Mouse (Mus musculus) spleen, postnatal 10 days (tissue): ENCODE measurements at regions not wholly inside any gene's neighbourhood (a gene's known extent, or its start where the extent isn't known, plus 50 kb on each side); places are given as distances from the start of the nearest gene placed in this dataset.

ENCODE experiments used
- DNase-seq, 2 experiments: peaks; one replicate each; pipeline ENCODE4 v3.0.0; 2021 to 2022; ENCODE audit warnings: low spot score in 2 of 2

DNA sequence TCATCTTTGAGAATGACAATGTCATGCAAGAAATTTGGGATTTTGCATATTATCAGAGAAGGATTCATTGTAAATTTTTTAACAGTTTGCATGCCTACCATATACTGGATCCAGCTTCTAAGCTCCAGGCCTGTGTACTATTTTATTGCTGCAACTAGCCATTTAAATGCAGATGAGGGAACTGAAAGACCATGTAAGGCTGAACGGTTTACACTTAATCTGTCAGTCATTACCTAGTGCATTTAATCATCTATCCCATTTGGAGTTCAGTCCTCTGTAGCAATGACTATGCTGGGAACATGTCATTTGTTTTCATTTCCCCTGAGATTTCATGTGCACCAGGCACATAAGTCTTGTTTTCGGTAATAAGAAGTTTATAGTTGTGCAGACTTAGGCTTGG is 631.8 kb upstream of the Gm21961 start:
- no peak for DNase-seq

DNA sequence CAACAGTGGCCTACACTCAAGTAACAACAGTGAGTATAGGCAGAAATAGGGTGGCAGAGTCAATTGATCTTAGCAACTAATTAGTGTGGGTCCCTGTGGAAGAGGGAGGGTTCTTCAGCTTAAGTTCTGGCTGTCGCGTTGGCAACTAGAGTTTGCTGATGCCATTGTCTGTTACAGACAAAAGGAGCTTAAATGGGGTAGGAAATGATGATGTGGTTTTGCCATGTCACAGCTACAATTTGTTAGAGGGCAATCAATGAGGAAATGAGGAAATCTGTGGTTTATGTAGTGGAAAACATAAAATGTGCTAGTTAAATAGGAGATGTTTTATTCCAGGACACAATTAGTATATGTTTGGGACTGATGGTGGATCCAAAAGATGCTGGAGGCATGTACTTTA is 624.8 kb upstream of the Gm21961 start:
- no peak for DNase-seq

DNA sequence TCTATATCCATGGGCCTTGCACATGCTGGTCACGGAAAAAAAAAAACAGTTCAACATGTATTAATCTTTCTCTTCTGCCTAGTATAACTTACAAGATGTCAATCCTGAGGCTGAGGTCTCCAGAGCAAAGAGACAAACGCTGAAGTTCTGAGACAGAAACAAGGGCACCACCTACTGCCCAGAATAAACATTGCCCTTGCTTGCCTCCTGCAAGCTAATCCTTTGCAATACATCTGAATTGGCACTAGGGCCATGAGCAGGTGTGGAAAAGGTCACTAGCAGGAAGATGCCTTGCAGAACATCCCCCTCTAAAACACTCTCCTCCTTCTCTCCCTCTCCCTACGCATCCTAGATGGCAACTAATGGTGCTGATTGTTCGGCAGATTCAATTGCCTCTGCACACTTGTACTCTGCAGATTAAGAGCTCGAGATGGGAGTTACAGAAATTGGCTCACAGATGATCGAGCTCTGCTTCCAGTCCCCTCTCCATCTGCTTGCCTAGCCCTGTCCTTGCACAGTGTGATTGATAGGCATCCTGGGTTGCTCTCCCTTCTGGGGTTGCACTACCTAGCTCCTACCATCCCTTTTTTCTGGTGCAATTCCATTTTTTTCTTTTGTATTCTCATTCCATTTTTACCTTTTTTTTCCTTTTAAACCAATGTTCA is 622.9 kb upstream of the Gm21961 start:
- peak in 1 of 2 experiments; percentile 12 for DNase-seq

DNA sequence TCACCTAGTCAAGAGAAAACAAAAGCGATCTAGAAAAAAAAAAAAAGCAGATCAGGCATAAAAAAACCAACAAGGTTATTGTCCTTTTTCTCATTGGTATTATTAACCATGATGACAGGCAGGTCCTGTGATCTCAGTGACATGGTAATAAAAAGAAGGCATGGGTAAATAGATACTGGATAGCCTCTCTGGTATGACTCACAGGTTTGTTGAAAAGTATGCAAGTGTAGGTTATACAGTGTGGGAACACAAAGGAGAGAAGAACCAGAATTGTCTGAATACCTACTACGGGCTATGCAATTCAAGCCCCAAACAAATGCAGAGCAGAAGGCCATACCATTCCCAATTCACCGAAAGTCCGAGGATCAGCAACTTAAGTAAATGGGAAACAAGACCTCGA is 617.7 kb upstream of the Gm21961 start:
- no peak for DNase-seq

DNA sequence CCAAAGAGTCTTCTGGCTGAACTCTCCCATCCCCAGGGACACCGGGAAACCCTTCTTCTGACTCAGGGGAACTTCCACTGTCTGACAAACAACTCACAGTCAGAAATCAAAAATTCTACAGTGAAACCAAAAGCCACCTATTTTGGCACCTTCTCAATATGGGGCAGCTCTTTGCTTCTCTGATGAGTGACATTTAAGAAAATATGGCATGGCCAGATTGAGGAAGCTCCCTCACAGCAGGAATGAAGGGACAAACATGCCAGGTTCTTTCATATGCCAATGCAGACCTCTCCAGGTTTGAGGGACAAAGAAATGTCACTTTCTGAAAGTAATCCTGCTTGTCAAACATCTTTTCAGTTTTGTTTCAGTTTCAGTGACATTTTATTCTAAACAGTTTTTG is 615.8 kb upstream of the Gm21961 start:
- no peak for DNase-seq

DNA sequence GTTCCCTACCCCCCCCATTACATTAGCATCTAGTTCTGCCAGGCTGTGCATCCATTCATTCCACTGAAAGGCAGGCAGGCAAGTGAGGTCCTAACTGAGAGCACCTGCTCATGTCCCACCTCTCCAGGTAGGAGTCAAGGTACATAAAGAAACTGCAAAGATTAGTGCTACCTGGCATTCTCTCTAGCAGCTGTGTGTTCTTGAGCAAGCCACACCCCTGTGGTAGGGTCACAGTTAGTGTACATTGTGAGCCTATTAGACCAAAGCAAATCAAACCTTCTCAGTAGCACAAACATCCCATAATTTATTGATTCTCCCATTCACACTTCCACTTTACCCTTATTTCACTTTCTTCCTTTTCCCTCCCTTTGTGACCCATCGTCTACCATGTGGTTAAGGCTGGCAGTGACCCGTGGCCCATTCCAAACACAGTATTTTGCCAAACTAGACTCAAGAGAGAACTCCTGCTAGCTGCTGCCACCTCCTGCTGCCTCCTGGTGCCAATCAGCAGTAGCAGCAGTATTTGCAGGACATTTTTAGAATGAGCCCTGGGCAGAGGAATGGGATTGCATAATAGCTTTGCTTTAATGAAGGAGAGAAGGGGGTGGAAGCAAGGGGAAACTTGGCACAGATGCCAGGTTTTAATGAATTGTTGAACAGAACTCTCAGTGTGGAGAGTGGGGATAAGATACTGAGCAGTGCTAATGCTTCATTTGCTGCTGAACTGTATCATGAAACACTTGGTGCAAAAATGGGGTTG is 578.2 kb upstream of the Gm21961 start:
- DNase-seq: no peak

DNA sequence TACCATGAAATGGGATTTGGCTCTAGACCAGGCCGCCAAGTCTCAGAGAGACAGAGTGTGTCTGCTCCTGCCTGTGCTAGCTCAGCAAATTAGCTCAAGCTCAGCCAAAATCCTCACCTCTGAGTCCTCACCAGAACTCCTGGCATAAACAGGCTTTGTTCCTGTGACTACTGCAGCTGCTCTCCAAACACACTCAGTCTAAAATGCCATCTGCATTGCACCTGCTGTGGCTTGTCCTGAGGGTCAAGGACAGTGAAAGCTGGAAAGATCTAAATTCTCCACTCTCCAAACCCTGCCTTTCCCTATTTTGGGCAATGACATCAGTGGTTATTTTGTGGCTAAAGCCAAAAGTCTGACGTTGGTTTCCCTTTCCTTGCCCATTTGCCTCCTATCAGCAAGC is 570.9 kb upstream of the Gm21961 start:
- DNase-seq: no peak

DNA sequence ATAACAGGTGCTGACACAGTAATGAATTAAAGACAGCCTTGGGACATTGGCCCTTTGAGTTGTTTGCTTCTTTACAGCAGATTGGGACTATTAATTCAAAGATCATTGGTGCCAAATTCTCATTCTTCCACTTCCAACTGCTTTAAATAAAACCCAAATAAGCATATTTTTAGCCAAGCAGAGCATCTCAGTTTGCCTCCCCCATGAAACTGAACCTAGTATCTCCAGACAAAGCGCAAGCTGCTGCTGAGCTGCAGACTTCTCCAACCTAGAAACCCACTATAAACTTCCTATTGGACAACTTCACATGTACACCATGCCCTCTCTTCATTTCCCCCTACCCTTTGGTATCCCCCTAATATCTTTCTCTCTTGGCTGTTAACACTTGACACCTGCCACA is 564.6 kb upstream of the Gm21961 start:
- DNase-seq: no peak

DNA sequence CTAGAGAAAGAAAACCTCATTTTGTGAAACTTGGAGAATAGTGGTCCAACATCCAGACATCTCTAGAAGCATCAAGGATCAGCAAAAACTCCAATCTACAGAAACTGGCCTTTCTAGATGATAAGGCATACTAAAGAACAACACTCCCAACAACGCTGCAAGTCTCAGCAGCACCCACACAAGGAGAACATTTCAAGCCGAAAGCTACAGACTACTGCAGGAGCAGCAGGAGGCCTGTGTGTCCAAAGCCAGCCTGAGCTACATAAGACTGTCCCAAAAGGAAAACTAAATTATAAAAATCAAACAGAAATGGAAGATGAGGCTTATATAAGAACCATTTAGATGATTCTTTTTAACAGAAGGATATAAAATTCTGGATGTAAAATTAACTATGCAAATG is 553.2 kb upstream of the Gm21961 start:
- no peak for DNase-seq

DNA sequence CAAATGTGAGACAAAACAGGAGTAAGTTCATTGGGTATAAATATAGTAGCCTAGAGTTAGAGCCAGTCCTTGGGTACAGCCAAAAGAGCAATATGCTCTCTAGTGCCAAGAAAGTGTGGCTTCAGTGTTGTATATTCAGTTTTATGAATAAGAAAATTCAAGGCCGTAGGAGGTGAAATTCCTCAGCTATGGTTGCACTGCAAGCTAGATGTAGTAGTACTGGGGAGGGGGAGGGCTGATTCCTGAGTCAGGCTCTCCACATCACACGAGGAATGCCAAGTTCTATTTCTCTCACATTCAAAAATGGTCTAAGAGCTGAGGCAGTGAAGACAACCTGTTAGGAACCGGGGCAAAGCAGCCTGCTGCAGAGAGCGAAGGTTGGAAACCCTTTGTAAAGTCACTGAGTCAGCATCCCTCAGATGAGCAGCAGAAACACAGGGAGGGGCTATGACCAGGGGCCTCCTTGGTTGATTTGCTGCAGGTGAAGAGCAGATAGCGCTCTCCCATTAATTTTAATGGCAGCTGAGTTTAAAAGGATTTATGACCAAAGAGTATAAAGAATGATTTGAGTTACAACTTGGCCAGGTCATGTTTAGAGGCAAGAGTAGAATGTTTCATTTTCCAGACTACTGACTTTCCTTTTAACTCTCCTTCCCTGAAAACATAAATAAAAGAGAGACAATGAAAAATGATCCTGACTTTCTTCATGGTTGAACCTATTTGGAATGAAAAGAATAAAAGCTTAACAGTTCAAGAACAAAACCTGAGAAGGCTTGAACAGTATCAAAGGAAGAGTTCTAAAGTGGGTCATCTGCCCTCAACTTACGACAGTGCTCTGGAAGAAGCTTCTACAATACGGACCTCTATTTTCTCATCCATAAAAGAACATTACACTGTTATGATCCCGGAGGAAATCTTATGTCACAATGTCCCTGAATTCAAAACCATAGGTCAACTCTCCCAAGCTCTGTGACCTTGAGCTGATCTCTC is 543.4 kb upstream of the Gm21961 start:
- no peak for DNase-seq

DNA sequence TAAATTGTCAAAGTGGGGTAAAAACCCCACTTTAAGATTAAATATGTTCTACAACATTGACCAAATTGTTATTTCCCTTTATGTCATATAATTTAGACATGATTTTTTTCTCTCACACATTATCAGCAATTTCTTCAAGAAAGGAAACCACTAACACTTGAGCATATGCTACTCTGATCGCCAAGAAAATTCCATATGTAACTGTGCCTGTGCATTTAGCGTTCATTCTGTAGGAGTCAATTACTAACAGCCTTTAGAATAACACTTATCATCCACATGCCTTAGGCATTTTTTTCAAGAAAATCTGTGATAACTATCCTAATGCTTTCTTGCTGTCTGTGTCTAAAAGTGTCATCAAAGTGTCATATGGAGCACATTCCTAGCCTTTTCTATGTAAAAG is 534.3 kb upstream of the Gm21961 start:
- no peak for DNase-seq

DNA sequence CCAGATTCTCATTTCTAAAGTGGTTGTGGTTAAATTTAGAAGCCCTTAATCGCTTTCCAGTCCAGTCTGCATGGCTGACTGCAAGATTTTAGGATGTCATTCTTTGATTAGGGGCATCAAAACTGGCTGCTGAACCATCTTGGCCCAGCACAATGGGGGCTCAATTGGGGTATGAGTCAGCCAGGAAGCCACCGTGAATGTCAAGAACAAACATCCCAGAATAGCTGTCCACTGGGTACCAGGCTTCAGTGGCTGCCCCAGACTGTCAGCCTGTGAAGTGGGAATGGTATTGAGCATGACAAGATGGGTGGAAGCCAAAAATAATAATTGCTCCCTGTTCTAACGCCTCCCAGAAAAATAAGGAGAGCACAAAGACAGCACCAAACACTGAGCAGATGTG is 520.9 kb upstream of the Gm21961 start:
- DNase-seq: no peak

DNA sequence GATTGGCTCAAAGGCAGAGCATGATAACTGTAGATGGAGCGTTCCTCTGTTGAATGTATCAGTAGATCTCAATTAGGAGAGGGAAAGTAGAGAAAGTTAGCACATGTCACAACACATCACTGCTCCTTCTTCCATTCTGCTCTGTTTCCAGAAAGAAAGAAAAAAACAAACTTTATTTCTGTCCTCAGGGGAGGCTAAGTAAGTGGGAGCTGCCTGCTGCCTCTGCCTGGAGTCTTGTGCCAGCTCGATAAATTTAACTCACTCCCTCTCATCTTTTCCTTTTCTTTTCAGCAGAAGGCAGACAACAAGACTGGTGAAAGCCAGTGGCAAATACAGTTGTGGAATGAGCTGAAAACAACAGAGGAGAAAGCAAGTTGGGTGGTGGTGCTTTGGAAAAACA is 517.5 kb upstream of the Gm21961 start:
- DNase-seq: no peak

DNA sequence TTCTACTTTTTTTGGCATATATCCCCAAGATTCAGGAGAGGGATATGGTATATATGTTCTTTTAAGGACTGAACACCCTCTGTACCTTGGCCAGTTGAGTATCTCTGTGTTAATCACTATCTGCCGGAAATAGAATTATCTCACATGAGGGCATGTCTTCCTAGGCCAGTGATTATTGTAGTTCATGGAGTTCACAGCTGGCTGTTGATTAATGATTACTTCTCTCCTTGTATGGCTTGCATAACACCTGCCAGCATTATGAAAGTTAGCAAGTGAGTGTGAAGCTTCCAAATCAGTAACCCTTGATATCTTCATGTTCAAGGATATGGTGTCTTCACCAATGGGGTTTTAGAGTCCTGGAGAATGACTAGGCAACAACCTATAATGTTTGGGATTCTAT is 488.0 kb upstream of the Gm21961 start:
- DNase-seq: no peak

DNA sequence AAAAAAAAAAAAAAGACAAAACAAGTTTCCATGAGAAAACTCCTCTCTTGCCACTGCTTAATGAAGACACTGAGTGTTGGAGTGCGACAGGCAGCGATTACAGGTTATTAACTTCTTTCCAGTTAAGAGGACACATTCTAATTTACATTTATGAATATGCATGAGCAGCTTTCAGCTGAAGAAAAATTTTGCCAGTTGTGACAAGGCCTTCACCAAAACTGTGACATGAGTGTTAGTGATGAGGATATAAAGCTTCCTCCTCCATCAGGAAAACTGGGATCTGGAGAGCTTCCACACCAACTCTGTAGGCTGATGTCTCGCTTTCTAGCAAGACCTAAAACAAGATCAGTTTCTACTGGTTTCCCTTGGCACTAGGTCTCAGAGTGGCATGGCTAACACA is 464.2 kb upstream of the Gm21961 start:
- DNase-seq: no peak

DNA sequence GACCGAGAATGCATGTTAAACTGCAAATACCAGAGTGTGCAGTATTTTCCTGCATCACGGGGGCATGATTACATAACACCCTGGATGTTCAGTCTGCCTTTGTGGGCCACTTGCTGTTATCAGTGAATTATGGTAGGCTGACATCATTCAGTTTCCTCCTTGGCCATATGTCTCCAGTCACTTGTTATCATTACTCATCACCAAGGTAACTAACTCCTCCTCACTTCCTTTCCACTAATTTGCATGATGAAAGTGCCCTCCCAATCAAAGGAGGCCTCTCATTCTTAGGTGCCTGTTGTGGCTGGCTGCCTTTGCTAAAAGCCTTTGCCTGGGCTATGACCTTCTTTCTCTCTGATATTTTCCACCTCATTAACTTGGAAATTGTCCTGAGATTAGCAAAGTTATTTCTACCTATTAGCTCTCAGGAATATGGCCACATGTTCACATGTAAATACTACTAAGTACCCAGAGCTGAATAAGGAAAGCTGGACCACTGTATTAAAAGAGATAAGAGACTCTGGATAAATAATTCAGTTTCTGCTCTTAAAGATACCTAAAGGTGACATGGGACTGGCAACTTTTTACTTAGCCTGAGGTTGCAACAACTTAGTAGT is 440.6 kb upstream of the Gm21961 start:
- no peak for DNase-seq

DNA sequence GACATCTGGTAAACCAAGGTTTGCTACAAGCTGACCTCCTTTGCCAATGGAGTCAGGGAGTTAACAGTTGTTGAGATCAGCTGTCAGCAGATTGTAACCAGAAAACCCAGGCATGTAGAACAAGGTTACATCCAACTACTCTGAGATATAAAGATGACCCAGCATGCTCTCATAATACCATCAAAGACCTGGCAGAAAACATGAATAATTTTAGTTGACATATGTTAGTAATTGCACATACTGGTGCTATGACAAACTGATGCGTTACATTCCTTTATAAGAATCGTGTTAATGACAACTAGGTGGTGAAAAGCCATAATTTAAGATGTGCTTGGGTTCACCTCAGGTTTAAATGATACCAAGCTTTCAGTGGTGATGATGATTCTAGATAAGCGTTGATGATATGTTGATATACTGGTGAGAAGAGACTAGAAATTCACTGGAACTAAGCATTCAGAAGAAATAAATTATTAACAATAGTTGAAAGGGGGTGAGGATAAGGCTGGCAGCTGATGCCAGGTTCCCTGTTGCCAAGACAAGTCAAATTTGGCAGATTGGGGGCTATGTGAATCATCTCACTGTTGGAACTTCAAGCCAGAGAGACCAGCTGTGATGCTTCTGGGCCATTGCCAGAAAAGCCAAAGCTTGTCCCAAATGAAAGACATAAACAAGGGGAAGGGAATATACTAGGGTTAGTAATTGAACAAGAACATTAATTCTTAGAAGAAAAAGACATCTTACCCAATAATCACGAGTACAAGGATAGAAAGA is 437.7 kb upstream of the Gm21961 start:
- DNase-seq: no peak

DNA sequence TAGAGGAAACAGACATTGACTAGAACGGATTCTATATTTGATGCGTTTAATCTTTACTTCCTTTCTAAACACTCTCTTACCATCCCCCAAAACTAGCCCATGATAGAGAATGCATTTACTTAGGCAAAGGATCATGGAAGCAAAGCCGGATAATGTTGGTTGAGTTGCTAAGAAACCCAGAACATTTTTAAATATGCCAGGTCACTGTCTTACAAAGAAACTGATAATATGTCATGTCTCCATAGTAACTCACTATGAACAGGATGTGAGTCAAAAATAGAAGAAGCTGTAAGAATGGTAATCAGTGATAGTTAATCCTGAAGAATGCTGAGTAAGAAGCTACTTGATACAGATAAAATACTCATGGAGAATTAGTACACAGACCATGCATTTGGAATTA is 405.0 kb upstream of the Gm21961 start:
- DNase-seq: no peak
